Mouse (Mus musculus) c-Kit-negative CD71-positive TER-119-positive erythroid progenitor cells, embryonic 14.5 days (primary cell): ENCODE results near the gene Popdc3.
"Not testable (repeated sequence)": the region's sequence is repeated elsewhere in the genome, so short reads cannot be mapped to it uniquely, and the experiment has no call there.

ENCODE experiments used
- DNase-seq: peaks from one replicate; pipeline ENCODE4 v3.0.0-alpha.2; 2013; ENCODE audit warnings: low read depth, low spot score

The Popdc3 gene

DNA sequence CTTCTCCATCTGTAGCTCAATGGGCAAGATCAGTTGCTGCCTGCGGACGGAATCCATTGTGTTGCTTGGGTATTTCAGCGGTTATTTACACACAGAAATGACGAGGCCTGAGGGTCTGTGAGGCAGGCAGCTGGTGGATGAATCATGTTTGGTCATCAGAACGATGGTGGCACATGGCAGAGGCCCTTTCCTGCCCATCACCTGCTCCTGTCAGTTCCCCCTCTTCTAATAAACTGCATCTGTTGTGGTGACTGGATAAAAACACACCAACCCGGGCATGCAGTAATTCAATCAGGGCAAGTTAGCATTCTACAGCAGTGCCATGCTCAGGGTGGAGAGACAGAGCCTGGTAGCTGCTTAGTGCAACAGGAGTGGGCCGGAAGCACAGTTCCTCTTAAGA lies 133.7 kb downstream of the Popdc3 start:
- DNase-seq: no peak

GRCm38 (mm10) chr10:45314865-45315264 lies 137.0 kb downstream of the Popdc3 start:
- DNase-seq: no peak

DNA sequence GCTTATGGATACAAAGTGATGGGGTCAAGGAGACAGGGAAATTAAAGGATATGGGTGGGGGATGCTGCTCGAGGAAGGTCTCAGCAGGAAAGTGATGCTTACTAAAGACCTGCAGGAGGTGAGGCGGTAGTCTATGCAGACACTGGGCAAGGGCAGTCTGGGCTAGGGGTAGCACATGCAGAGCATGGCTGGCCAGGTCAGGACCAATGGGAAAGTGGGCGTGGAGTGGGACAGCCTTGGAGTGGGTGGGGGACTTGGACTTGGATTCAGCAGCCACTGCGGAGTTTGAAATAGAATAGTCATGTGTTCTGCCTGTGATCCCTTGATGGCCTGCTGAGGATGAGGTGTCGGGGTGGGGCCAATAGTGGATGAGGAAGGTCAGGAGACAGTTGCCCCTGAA lies 141.0 kb downstream of the Popdc3 start:
- DNase-seq: no peak

GRCm38 (mm10) chr10:45320296-45320695 lies 142.4 kb downstream of the Popdc3 start:
- no peak for DNase-seq

DNA sequence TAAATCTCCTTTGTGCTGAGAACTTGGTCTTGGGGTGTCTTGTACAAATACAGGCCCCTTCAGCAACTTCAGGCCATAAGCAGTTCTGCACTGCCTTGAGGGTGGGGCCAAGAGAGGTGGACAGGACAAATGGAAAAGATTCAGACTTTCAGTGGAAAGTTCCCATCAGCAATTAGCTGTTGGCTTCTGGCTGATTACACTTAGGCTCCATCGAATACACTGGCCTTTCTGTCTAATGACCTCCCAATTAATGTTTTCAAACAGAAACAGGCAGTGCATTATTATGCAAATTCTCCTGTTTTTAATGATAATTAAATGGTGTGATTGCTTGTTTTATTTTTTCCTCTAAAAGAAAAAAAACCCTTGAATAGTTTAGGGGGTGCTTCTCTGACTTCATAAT lies 146.3 kb downstream of the Popdc3 start:
- no peak for DNase-seq

DNA sequence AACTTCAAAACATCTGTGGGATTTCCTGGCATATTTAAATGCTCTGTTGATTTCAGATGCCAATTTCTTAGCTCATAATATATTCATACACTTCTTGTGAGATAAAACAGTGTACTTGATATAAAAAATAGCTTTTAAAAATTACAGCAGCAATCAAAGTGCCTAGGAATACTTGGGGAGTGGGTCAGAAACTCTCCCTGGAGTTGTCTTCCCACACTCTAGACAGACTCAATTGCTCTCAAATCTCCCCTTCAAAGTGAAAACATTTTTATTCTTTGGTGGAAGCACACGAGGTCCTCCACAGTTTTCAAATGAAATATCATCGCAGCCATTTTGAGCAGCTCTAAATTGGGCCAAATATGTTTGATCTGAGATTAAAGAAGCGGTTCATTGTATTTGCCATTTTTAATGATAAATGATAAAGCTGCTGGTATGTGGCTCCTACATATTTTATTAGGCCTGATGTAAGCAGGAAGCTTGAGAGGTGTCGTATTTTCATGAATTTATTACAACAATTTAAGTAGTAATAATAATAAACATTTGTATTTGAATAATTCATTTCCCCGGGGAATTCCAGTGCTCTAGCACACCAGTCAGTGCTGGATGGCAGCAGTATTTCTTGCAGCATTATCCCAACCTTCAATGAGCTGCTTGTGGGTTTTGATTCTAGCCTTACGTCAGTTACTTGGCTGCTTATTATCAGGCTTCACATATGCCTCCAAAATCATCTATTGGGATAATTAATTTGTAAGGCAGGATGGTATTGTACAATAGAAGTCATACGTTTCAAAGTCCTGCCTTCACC lies 150.5 kb downstream of the Popdc3 start:
- DNase-seq: no peak

- DNase-seq: no peak
These were observed 157.0 kb downstream of the Popdc3 start for GRCm38 (mm10) chr10:45334925-45335324.

DNA sequence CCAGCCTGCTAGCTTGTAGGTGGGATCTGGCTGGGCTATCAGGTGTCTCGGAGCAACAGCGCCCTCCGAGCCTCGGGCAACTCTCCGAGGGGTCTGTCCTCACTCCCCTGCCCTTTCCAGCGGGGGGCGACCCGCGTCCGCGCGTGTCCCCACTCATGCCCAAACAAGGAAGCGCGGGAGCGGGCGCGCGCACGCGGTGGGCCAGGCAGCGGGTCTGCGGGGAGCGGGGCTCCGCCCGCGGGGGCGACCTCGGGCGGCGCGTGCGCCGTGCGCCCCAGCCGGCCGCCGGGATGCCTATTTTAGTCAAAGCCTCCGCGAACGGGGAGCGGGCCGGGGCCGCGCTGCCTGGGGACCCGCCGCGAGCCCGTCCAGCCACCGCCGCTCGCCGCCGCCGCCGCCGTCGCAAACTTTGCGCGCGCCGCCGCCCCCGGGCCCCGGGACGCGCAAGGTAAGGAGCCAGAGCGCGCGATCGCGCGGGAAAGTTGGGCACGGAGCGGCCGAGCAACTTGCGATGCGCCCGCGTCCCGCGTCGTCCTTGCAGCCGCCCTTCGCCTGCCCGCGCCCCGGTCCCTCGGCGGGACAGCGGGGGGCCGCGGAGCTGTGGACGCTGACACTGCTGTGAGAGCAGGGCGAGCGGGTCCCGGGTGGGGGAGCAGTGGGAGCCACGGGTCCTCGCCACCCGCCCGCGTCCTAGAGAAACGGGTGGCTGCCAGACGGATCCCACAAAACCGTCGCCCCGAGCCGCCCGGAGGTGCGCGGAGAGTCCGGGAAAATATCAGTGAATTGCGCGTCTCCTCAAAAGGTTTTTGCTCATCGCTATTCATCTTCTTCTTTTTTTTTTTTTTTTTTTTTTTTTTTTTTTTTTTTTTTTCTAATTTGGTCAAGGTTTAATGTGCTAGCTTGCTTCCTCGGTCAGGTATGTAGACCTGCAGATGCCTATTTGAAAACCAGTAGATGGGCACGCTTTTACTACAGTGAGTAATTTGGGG lies 157.8 kb downstream of the Popdc3 start, which contains the start of gene Bves:
TSS of gene Bves (plus strand) at position 339 of the 989 bp plus-strand sequence.
- no peak for DNase-seq

- DNase-seq: no peak
These were observed 161.2 kb downstream of the Popdc3 start for GRCm38 (mm10) chr10:45339106-45339505.

DNA sequence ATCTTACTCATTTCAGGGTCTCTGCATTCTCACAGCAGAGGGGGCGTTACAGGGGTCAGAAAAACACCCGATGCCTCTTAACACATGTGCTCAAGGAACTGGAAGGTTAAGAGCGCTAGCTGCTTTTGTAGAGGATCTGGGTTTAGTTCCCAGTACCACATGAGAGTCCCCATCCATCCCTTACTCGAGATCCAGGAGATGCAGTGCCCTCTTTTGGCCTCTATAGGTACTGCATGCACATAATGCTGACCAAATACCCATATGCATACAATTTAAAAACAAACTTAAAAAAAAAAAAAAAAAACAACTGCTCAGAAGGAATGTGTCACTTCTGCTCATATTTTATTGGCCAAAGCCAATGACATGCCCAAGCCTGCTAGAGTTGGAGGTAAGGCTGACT lies 166.5 kb downstream of the Popdc3 start:
- no peak for DNase-seq

DNA sequence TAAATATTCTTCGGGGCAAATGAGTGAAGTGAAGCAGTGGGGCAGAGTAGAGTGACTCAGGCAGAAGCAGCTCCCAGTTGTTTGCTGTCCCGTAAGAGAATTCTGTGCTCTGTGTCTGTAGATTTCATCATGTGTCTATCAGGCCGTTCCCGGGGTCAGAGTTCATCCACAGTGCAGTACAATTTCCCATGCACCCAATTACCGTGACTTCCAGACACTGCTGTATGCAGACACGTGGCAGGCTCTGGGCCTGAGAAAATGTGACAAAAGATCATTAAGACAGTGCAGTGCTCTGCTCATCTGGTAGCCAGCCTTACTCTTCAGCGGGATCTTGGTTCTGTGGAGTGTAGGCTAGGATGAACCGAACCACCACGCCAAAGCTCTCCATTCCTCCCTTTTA lies 167.3 kb downstream of the Popdc3 start:
- no peak for DNase-seq

DNA sequence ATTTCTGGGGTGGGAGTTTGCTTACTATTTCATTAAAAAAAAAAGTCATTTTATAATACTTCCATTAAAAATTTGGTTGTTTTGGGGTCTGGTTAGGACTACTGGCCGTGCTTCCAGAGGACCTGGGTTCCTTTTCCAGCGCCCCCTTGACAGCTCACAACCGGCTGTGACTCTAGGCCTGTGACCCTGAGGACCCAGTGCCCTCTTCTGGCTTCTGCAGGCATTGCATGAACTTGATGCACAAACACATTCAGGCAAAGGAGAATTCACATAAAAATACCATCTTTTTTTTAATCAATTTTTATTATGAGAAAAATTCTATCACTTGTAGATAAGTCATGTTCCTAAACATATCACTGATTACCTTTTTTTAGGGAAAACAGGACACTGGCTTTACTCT lies 170.2 kb downstream of the Popdc3 start:
- DNase-seq: not testable (repeated sequence)

- DNase-seq: no peak
These were observed 178.2 kb downstream of the Popdc3 start for GRCm38 (mm10) chr10:45356091-45356490.

- no peak for DNase-seq
These were observed 185.5 kb downstream of the Popdc3 start for GRCm38 (mm10) chr10:45363396-45363795.

GRCm38 (mm10) chr10:45366987-45367705 lies 189.2 kb downstream of the Popdc3 start:
- DNase-seq: no peak
